Mouse (Mus musculus): ENCODE measurements at regions not wholly inside any gene's neighbourhood (a gene's known extent, or its start where the extent isn't known, plus 50 kb on each side); places are given as distances from the start of the nearest gene placed in this dataset.

- Histone ChIP-seq H3K4me3 (no peak overlapping the region), H3K27ac (no peak overlapping the region), H3K4me1 (no peaks in the 10 kb centered on the region), H3K9ac (no peak overlapping the region), H3K4me2 (no peak overlapping the region), H3K27me3 (no peaks in the 10 kb centered on the region), H3K36me3 (no peaks in the 10 kb centered on the region), H3K9me3 (no peaks in the 10 kb centered on the region)
- 86% methylated on average over 4 of the region's 4 CpGs for WGBS
- no peak for ATAC-seq (ENCODE audit: insufficient number of reproducible peaks, insufficient read depth, low FRiP score, low TSS enrichment, low read depth)
Observed at GRCm38 (mm10) chr14:78368881-78369280, 61.0 kb upstream of the Tnfsf11 start.

DNA sequence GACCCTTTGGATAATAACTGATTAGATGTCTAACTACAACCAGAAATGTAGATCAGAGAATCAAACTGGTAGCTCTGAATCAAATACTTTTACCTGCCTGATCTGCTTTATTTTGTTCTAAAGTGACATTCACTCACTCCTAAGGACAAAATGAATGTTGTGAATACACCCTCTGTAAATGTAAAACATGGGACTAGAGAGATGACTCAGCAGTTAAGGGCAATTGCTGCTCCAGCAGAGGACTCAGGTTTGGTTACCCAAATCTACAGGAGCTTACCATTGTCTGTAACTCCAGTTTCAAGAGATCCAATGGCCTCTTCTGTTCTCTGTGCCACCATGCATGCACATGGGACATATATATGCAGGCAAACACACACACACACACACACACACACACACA is 57.0 kb upstream of the Tnfsf11 start:
- no peaks in the 10 kb centered on the region for H3K4me1 ChIP-seq
- H3K9ac ChIP-seq = no peak overlapping the region
- no peak overlapping the region for H3K4me3 ChIP-seq
- H3K27me3 ChIP-seq = no peaks in the 10 kb centered on the region
- H3K4me2 ChIP-seq = no peak overlapping the region
- no peaks in the 10 kb centered on the region for H3K9me3 ChIP-seq
- no peaks in the 10 kb centered on the region for H3K36me3 ChIP-seq
- ATAC-seq (ENCODE audit: insufficient number of reproducible peaks, insufficient read depth, low FRiP score, low TSS enrichment, low read depth) = no peak
- H3K27ac ChIP-seq = no peak overlapping the region

DNA sequence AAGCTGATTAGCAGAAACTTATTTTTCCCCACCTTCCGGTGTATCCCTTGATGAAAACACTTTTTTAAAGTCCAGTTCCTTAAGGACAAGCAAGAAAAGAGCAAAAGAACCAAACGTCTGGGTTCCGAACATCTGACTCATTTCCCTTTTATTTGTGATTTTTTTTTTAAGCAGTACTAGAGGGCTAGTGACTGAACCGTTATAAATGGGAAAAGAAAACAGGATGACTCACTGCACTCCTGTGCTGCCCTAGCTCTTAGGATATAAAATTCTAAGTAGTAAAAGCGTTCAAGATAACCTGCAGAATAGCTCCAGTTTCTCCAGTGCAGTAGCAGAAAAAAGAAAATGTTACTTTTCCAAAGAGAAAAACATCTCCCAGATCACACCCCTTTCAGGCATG is 55.3 kb upstream of the Tnfsf11 start:
- no peak for ATAC-seq (ENCODE audit: insufficient number of reproducible peaks, insufficient read depth, low FRiP score, low TSS enrichment, low read depth)
- no peak overlapping the region for H3K4me2 ChIP-seq
- H3K27me3 ChIP-seq = no peaks in the 10 kb centered on the region
- H3K27ac ChIP-seq = no peak overlapping the region
- H3K36me3 ChIP-seq = no peaks in the 10 kb centered on the region
- no peak overlapping the region for H3K4me3 ChIP-seq
- H3K4me1 ChIP-seq = no peaks in the 10 kb centered on the region
- H3K9me3 ChIP-seq = no peaks in the 10 kb centered on the region
- 67% methylated on average over 5 of the region's 5 CpGs for WGBS
- no peak overlapping the region for H3K9ac ChIP-seq
